Mouse (Mus musculus): ENCODE data around the gene Fbxw11.

The Fbxw11 gene

DNA sequence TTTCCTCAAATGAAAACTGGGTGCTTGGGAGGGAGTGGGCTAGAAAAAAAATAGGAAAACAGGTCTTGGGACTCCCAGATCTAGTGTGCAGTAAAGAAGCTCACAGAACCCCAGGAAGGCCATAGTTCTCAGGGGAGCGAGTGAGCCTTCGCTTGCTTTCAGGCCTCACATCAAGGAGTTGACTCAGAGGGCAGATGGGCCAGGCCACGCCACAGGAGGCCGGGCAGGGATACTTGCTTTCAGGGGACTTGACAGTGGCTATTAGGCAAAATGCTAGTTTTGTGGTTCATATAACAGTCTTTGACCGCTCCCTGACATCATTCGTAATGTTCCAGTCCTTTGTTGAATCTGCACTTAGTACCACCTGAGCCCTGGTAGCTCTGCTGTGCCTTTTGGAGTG is 18.6 kb upstream of the Fbxw11 start:
- no peak for DNase-seq (ENCODE audit: low spot score in 2 of 2)

GRCm38 (mm10) chr11:32625677-32626076 is 16.8 kb upstream of the Fbxw11 start:
- peak; percentile 70 to 76 for DNase-seq (ENCODE audit: low spot score in 2 of 2)

- no peak for DNase-seq (ENCODE audit: low spot score in 2 of 2)
Observed at GRCm38 (mm10) chr11:32626079-32626478, 16.4 kb upstream of the Fbxw11 start.

- no peak for DNase-seq (ENCODE audit: low spot score in 2 of 2)
Observed at GRCm38 (mm10) chr11:32627900-32628299, 14.6 kb upstream of the Fbxw11 start.

DNA sequence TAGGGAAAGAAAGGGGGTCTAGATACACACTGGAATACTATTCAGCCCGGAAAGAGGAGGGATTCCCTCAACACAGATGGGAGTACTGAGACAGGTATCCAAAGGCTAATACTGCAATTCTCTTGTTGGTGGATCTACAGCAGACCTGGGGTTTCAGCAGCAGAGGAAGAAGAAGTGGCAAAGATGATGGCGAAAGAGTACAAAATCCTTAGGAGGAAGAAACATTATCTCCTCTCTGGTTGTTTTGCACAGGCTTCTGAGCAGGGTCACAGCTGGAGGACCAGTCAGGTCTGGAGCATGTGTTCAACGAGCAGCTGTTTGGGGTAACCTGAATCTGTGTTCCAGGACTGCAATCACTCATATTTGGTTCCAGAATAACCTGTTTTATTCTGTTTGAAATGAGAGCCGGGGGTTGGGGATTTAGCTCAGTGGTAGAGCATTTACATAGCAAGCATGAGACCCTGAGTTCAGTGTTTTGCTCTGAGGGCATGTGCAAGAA is 12.8 kb upstream of the Fbxw11 start:
- no peak for DNase-seq (ENCODE audit: low spot score in 2 of 2)

GRCm38 (mm10) chr11:32632671-32633070 is 9.9 kb upstream of the Fbxw11 start:
- DNase-seq (ENCODE audit: low spot score in 2 of 2), result no peak

- DNase-seq (ENCODE audit: low spot score in 2 of 2), result no peak
Observed at GRCm38 (mm10) chr11:32633542-32633941, 9.0 kb upstream of the Fbxw11 start.

DNA sequence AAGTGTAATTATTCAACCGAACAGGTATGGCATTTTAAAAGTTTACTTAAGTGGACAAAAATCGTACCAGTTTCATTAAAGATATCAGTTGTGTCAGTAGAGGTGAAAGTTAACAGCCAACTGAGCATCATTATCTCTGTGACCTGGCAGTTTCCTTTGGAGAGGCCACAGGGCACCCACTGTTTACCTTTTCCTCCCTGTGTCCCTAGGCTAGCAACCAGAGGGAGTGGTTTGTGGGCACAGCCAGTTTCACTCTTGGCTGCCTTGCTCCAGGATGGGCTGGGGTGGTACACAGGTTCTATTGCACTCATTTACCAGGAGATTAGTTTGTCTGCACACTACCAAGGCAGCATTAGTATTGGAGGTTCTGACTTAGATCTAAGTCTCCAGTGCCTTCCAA is 8.4 kb upstream of the Fbxw11 start:
- DNase-seq (ENCODE audit: low spot score in 2 of 2), result no peak

GRCm38 (mm10) chr11:32634842-32635241 is 7.7 kb upstream of the Fbxw11 start:
- DNase-seq (ENCODE audit: low spot score in 2 of 2), result no peak

DNA sequence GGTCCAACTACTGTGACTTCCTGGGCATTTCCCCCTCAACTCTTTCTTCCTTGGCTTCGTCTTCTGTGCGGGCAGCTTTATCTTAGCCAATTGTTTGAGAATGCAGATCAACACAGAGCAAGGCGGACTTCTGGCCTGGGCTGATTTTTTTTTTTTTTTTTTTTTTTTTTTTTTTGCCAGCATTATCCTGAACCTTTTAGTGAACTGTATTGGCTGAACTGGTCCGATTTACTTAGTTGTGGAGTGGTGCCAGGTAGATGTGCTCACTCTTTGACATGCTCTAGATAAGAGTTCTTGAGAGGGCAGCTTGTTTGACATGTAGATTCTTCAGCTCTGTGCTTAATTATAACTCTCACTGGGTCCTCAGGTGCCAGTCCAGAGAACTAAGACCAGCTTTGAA is 6.2 kb upstream of the Fbxw11 start:
- no peak for DNase-seq (ENCODE audit: low spot score in 2 of 2)

- DNase-seq (ENCODE audit: low spot score in 2 of 2), result no peak
Observed at GRCm38 (mm10) chr11:32638521-32639255, 3.8 kb upstream of the Fbxw11 start.

DNA sequence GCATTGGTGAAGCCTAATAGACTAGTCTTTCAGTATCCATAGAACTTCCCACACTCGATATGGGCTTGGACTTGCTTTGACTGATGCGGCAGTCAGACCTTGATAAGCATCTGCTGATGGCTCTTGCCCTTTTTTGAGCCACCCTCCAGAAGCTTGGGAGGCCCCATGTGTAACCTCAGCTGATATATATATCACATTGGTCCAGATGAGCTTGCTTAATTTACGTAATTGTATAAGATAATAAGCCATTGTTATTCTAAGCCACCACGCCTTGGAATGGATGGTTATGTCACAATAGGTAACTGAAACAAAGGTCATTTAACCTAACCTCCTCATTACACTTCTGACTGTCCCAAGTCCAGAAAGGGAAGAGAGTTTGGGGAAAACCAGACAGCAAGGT is 1.9 kb upstream of the Fbxw11 start:
- no peak for DNase-seq (ENCODE audit: low spot score in 2 of 2)

- no peak for DNase-seq (ENCODE audit: low spot score in 2 of 2)
Observed at GRCm38 (mm10) chr11:32642899-32643886, 669 bp downstream of the Fbxw11 start.

GRCm38 (mm10) chr11:32644010-32644409 is 1.5 kb downstream of the Fbxw11 start:
- DNase-seq (ENCODE audit: low spot score in 2 of 2), result no peak

DNA sequence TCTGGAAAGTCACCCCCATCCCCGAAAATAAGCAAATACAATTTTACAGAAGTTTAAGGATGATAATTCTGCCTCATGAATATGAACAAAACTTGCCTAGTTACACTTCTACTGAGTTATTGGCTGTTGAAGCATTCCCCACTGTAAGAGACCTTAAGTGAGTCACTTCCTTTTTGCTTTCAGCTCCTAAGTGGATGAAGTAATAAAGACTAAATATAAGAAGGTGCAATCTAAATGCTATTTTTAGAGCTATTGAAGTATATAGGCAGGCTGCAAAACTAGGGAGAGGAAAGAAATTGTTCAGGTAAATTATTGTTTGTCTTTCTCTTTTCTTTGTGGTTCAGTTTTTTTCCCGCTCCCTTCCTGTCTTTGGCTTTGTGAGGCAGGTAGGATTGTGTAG is 4.7 kb downstream of the Fbxw11 start:
- DNase-seq (ENCODE audit: low spot score in 2 of 2), result no peak

DNA sequence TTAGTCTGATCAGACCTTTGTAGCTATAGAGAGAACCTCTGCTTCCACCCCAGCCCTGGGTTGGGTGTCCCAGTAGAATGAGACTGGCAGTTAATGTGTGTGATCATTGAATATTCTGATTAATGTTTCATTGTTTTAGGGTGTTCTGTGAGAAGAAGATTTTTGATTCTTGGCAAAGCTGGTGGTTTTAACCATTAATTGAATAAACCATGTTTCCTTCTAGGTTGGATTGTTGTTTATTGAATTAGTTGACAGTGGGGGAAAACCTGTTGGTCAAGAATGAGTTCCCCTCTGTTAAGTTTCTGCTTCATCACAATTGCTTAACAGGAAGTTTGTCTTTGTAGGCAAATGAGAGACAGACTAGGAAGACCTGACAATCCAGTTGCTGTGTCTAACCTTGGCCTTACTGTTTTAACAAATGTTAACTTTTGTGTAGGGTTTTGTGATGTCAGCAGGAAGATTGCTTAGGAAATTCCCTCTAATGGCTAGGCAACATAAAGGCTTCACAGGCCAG is 7.8 kb downstream of the Fbxw11 start:
- DNase-seq (ENCODE audit: low spot score in 2 of 2), result no peak

- DNase-seq (ENCODE audit: low spot score in 2 of 2), result no peak
Observed at GRCm38 (mm10) chr11:32650893-32651590, 8.5 kb downstream of the Fbxw11 start.

DNA sequence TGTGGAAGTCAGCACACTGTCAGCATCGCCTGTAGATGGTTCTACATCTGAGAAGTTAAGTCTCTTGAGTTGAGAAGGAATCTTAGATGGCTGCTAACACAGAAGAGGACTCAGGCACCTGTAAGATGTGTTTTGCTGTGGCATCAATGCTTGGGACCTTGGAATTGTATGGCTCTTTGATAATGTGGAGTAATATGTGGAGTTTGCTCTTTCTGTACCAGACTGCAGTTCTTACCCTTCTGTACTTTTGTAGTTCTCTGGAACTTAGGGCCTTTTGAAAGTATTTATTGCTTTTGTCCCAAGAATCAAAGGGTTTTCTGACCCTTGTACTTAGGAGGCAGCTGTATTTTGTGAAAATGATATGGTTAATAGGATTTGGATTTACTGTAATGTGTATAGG is 9.2 kb downstream of the Fbxw11 start:
- no peak for DNase-seq (ENCODE audit: low spot score in 2 of 2)

DNA sequence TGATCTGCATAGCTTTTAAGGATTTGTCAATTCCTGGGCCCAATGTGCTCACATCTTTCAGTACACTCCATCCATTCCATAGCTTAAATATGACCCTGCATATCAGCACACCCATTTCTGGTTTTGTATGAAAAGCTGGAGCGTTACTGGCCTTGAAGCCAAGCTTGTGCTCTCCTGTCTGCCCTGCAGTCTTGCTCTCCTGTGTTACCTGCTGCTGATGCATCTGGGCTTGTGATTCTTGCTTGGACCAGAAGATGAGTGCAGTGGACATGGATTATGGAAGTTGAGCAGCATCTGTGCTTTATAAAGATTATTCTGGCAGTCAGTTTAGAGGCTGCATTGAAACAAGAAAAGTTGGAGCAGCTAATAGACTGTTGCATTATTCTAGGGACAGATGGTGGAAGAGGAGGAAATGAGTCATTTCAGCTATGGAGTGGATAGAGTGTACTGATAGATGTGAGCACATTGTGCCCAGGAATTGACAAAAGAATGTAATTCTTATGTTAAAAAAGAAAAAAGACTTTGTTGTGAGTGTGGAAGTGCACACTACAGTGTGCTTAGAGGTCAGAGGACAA is 19.6 kb downstream of the Fbxw11 start:
- no peak for DNase-seq (ENCODE audit: low spot score in 2 of 2)

GRCm38 (mm10) chr11:32665639-32666038 is 23.1 kb downstream of the Fbxw11 start:
- no peak for DNase-seq (ENCODE audit: low spot score in 2 of 2)

GRCm38 (mm10) chr11:32666983-32667382 is 24.5 kb downstream of the Fbxw11 start:
- no peak for DNase-seq (ENCODE audit: low spot score in 2 of 2)
